Mouse (Mus musculus) ovary, adult 18-20 months (tissue): ENCODE measurements at regions not wholly inside any gene's neighbourhood (a gene's known extent, or its start where the extent isn't known, plus 50 kb on each side); places are given as distances from the start of the nearest gene placed in this dataset.
A peak's percentile ranks its signal among the peaks of the same experiment; 100 is the strongest.
"Not testable (repeated sequence)": the region's sequence is repeated elsewhere in the genome, so short reads cannot be mapped to it uniquely, and the experiment has no call there.

Experiments used
- DNase-seq: peaks from one replicate; pipeline ENCODE4 v3.0.0; 2022; ENCODE audit warnings: low spot score, mixed read lengths

GRCm38 (mm10) chr9:83728428-83728827 lies 77.6 kb downstream of the Elovl4 start:
- no peak for DNase-seq

DNA sequence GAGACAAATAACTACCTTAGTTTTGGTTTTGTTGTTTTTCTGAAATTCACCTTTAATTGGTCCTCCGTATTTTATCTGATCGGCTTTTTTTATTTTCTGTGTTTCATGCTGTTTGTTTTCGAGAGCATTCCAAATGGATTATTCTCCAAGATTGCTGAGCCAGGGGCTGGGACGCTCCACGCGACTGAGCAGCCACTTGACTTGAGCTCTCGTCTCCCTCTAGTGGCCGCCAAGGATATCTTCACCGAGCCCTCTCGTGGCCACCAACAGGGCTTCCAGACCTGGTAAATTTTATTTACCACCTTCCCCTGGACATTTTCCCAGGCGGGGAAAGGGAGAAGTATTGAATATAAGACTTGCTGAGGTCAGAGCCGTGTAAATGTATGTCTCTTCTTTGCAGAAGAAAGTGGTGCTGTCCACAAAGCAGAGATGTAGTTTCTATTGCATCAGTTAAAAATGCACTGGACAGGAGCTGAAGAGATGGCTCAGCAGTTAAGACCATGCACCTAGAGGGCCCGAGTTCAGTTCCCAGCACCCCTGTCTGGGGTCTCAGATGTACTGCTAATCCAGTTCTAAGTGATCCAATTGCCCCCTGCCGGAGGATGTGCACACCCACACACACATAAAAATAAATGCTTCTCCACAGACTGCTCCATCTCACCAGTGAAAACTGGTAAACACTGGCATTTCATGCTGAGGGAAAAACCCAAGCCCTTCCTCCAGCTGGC lies 78.5 kb downstream of the Elovl4 start:
- DNase-seq = no peak

GRCm38 (mm10) chr9:83726979-83727378 lies 79.1 kb downstream of the Elovl4 start:
- DNase-seq = no peak

- DNase-seq = peak; percentile 47
Observed at GRCm38 (mm10) chr9:83726105-83726504, 80.0 kb downstream of the Elovl4 start.

- no peak for DNase-seq
Observed at GRCm38 (mm10) chr9:83725545-83725944, 80.5 kb downstream of the Elovl4 start.

- no peak for DNase-seq
Observed at GRCm38 (mm10) chr9:83720982-83721381, 85.1 kb downstream of the Elovl4 start.

DNA sequence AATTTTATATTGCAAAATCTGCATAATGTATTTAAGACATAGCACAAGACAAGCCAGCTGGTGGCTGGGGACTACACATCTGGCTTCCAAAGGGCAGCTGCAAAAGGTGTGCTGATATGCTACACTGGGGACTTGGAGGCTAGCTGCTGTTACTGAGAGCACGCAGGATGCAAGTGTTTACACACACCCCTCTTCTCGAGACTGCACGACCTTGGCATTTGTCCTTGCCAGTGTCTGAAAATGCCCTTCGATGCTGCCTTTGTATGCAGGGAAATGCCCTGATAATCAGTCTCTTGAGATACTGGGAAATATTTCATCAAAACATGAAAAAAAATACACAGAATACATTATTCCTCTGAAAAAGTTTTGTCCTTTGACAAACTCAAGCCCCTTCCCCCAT lies 86.3 kb downstream of the Elovl4 start:
- DNase-seq = peak; percentile 74

- DNase-seq = not testable (repeated sequence)
Observed at GRCm38 (mm10) chr9:83718084-83718483, 88.0 kb downstream of the Elovl4 start.

DNA sequence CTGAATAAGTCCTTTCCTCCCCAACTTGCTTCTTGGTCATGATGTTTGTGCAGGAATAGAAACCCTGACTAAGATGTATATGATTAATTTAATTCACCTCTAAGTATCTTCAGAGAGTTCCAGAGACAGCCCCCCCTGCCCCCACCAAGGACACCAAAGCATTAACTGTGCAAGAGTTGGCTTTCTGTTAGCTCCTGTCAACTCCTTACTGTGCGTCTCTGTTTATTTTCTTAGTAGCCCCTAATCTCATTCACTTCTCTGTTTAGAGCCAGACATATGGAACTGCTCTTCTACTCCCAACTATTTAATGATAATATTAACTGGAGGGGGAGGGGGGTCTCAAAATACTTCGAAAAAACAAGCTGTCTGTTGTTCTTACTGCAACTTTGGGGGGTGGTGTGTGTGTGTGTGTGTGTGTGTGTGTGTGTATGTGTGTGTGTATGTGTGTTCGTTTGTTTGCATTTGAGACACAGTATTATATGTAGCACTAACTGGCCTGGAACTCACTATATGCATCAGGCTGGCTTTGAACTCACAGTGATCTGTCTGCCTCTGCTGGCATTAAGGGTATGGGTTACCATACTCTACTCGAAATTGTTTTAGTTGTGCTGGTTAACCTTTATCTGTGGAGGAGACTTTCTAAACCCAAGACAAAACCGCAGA lies 89.8 kb downstream of the Elovl4 start:
- no peak for DNase-seq

- DNase-seq = no peak
Observed at GRCm38 (mm10) chr9:83707361-83707760, 98.7 kb downstream of the Elovl4 start.

DNA sequence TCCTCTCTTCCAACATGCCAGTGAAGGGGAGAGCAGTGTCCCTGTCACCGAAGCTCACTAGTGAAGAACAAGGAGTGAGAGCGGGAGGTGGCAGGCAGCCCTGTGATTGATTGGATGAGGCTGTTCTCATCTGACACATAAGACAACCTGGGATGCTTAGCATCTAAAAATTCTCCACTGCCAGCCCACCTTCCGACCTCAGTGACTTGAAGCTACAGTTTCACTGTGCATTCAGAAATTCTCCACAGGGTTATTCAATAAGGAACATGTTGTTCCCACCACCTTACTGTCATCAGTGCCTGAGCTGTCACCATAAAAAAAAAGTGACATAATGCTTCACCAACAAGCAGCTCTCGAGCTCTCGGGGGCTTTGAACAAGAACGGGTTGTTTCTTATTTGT lies 100.0 kb downstream of the Elovl4 start:
- no peak for DNase-seq

GRCm38 (mm10) chr9:83704186-83704585 lies 101.9 kb downstream of the Elovl4 start:
- DNase-seq = no peak

- no peak for DNase-seq
Observed at GRCm38 (mm10) chr9:83700916-83701315, 105.2 kb downstream of the Elovl4 start.

GRCm38 (mm10) chr9:83700056-83700455 lies 106.0 kb downstream of the Elovl4 start:
- DNase-seq = no peak

- peak; percentile 17 for DNase-seq
Observed at GRCm38 (mm10) chr9:83691332-83692198, 114.5 kb downstream of the Elovl4 start.
